Mouse (Mus musculus): Measurements from ENCODE around the gene Casp6.

- TF ChIP-seq CTCF (IDR thresholded peaks at IDR 0.05; ENCODE audit: low read depth) (no peak), EP300 (IDR thresholded peaks at IDR 0.05; ENCODE audit: low read depth) (no peak)
Observed at GRCm38 (mm10) chr3:129887779-129888517, 13.3 kb upstream of the Casp6 start.
